Mouse (Mus musculus) adrenal gland, postnatal 0 days (tissue): Measurements from ENCODE around the gene Birc7. TPM values are rescaled to one million over a fixed set of nuclear protein-coding genes. Genes with fewer than 3 reads are reported as not detected.

Source experiments
- microRNA-seq: library from miRNA; unstranded; fragments of <30 nt; microRNA quantifications from one replicate; pipeline ENCODE4, GENCODE M21; 2016; ENCODE audit warnings: borderline replicate concordance; ENCODE audit not compliant: insufficient number of aligned reads
- polyA plus RNA-seq: library from polyadenylated mRNA; unstranded; fragments of >200 nt; fragmentation: Nextera tagmentation; extraction: Ambion mirVana; gene quantifications from 2 replicates; pipeline ENCODE4 v1.2.1, GENCODE M21; 2015

Gene Birc7
- 0.24 TPM in 1 of 2 replicates, not detected in the other for polyA plus RNA-seq

GRCm38 (mm10) chr2:180928723-180929122 is at the start of gene Birc7:
TSS of gene Birc7 (plus strand) at chr2:180929023.

GRCm38 (mm10) chr2:180920810-180921400 is 7.9 kb upstream of the Birc7 start, which contains the start of gene Ythdf1:
TSS of gene Ythdf1 (minus strand) at chr2:180920949.

GRCm38 (mm10) chr2:180954061-180955047 is 25.5 kb downstream of the Birc7 start, which contains the start of gene Nkain4:
TSS of gene Nkain4 (minus strand) at chr2:180954699.

GRCm38 (mm10) chr2:180967010-180967763 is 38.4 kb downstream of the Birc7 start, which contains the start of gene Arfgap1:
TSS of gene Arfgap1 (plus strand) at chr2:180967225.

Small RNA genes lying within 50 kb of the gene (microRNA-seq; reads per million reads assigned to microRNA genes)
- gene Mir124a-3 = not detected

Other genes with a start within 250 kb of the Birc7 start
- gene Dido1, start 219.0 kb upstream of the Birc7 start, polyA plus RNA-seq = 7.9 and 11.9 TPM in 2 replicates
- 36.3 and 43.1 TPM in 2 replicates for gene Gid8, start 218.9 kb upstream of the Birc7 start, polyA plus RNA-seq
- 1.3 and 2.0 TPM in 2 replicates for gene Slc17a9, start 203.8 kb upstream of the Birc7 start, polyA plus RNA-seq
- not detected in 2 replicates for gene Bhlhe23, start 152.1 kb upstream of the Birc7 start, polyA plus RNA-seq
- gene Ythdf1, start 8.1 kb upstream of the Birc7 start, polyA plus RNA-seq = 30.7 and 37.8 TPM in 2 replicates
- 41.6 and 66.4 TPM in 2 replicates for gene Nkain4, start 25.7 kb downstream of the Birc7 start, polyA plus RNA-seq
- 44.6 and 60.0 TPM in 2 replicates for gene Arfgap1, start 38.2 kb downstream of the Birc7 start, polyA plus RNA-seq
- gene Col20a1, start 57.5 kb downstream of the Birc7 start, polyA plus RNA-seq = 2.3 and 3.7 TPM in 2 replicates
- gene Chrna4, start 114.5 kb downstream of the Birc7 start, polyA plus RNA-seq = 3.1 and 5.4 TPM in 2 replicates
- 3.5 and 8.4 TPM in 2 replicates for gene Kcnq2, start 206.3 kb downstream of the Birc7 start, polyA plus RNA-seq
- 2.8 and 7.1 TPM in 2 replicates for gene Eef1a2, start 228.0 kb downstream of the Birc7 start, polyA plus RNA-seq